Mouse (Mus musculus): ENCODE results near the gene Fitm1. TPM values are rescaled to one million over a fixed set of nuclear protein-coding genes. Genes with fewer than 3 reads are reported as not detected.

Gene Fitm1
- polyA plus RNA-seq, 1 experiment from 2014 or later, result 107 TPM

GRCm38 (mm10) chr14:55596036-55596690 is 20.7 kb downstream of the Fitm1 start:
- ATAC-seq (replicated peaks; ENCODE audit: insufficient number of reproducible peaks, low FRiP score, low TSS enrichment), result no peak
- Histone ChIP-seq H3K27me3 (ENCODE audit: control insufficient read depth, insufficient read depth, low read length) (no peaks in the 10 kb centered on the region), H3K36me3 (ENCODE audit: control insufficient read depth, insufficient read depth, low read length) (peaks cover 34% of the 10 kb centered on the region), H3K27ac (ENCODE audit: low read depth, low read length) (no peak overlapping the region), H3K4me3 (ENCODE audit: low read depth, low read length) (no peak overlapping the region), H3K4me2 (no peak overlapping the region), H3K9ac (ENCODE audit: low read depth, low read length) (no peak overlapping the region), H3K9me3 (replicated peaks; ENCODE audit: control insufficient read depth, low read length) (no peaks in the 10 kb centered on the region), H3K4me1 (ENCODE audit: control insufficient read depth, insufficient read depth, low read length) (peaks cover 13% of the 10 kb centered on the region)
- 76% methylated on average over 13 of the region's 13 CpGs for WGBS (ENCODE audit: insufficient replicate concordance)

DNA sequence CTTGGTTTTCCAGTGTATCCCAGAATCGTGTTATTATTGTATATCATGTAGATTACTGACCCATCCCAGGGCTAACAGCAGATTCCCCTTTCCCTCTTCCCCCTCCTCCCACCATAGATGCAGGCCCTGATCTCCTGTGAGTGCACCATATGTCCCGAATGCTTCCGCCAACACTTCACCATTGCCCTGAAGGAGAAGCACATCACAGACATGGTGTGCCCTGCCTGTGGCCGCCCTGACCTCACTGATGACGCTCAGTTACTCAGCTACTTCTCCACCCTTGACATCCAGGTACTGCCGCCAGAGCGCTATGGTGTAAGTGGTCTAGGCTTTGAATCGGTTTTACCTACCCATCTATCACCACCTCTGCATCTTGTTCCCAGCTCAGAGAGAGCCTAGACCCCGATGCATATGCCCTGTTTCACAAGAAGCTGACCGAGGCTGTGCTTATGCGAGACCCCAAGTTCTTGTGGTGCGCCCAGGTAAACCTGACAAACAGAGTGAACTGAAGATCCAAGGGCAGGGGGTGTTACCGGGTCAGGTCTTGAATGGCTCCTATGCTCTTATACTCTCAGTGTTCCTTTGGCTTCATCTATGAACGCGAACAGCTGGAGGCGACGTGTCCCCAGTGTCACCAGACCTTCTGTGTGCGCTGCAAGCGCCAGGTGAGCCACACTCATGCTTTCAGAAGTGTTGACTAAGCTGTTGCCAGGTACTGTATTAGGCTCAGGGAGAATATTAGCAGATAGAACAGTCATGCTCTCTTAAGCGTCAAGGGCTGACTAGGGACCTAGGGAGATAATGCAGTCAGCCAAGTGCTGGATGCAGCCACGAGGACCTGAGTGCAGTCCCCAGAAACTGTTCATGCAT is 23.3 kb downstream of the Fitm1 start:
- no peak for ATAC-seq (replicated peaks; ENCODE audit: insufficient number of reproducible peaks, low FRiP score, low TSS enrichment)
- Histone ChIP-seq H3K9me3 (replicated peaks; ENCODE audit: control insufficient read depth, low read length) (no peaks in the 10 kb centered on the region), H3K4me2 (no peak overlapping the region), H3K36me3 (ENCODE audit: control insufficient read depth, insufficient read depth, low read length) (peaks cover 49% of the 10 kb centered on the region), H3K9ac (ENCODE audit: low read depth, low read length) (no peak overlapping the region), H3K27me3 (ENCODE audit: control insufficient read depth, insufficient read depth, low read length) (no peaks in the 10 kb centered on the region), H3K4me3 (ENCODE audit: low read depth, low read length) (no peak overlapping the region), H3K27ac (ENCODE audit: low read depth, low read length) (no peak overlapping the region), H3K4me1 (ENCODE audit: control insufficient read depth, insufficient read depth, low read length) (peaks cover 5% of the 10 kb centered on the region; the same call in 1 of the 2 replicates)
- WGBS (ENCODE audit: insufficient replicate concordance), result 93% methylated on average over 21 of the region's 21 CpGs

GRCm38 (mm10) chr14:55603271-55603632 is 27.8 kb downstream of the Fitm1 start, which contains the start of gene Irf9:
Irf9 (plus strand) TSS chr14:55603571.
- peaks cover 38% of the 10 kb centered on the region for H3K36me3 ChIP-seq (ENCODE audit: control insufficient read depth, insufficient read depth, low read length)
- peak within 1 kb of the TSS; percentile 85 for H3K27ac ChIP-seq (ENCODE audit: low read depth, low read length)
- no peak for ATAC-seq (replicated peaks; ENCODE audit: insufficient number of reproducible peaks, low FRiP score, low TSS enrichment)
- peak within 1 kb of the TSS; percentile 76 for H3K9ac ChIP-seq (ENCODE audit: low read depth, low read length)
- peaks cover 11% of the 10 kb centered on the region; the same call in 1 of the 2 replicates for H3K4me1 ChIP-seq (ENCODE audit: control insufficient read depth, insufficient read depth, low read length)
- 89% methylated on average over 7 of the region's 7 CpGs for WGBS (ENCODE audit: insufficient replicate concordance)
- H3K27me3 ChIP-seq (ENCODE audit: control insufficient read depth, insufficient read depth, low read length), result no peaks in the 10 kb centered on the region
- no peaks in the 10 kb centered on the region for H3K9me3 ChIP-seq (replicated peaks; ENCODE audit: control insufficient read depth, low read length)
- H3K4me2 ChIP-seq, result peak within 1 kb of the TSS; percentile 74
- H3K4me3 ChIP-seq (ENCODE audit: low read depth, low read length), result peak within 1 kb of the TSS; percentile 40

- 16% methylated on average over 19 of the region's 19 CpGs for WGBS (ENCODE audit: insufficient replicate concordance)
- ATAC-seq (replicated peaks; ENCODE audit: insufficient number of reproducible peaks, low FRiP score, low TSS enrichment), result peak; percentile 84
- peaks cover 36% of the 10 kb centered on the region for H3K36me3 ChIP-seq (ENCODE audit: control insufficient read depth, insufficient read depth, low read length)
- H3K27ac ChIP-seq (ENCODE audit: low read depth, low read length), result peak overlapping the region; percentile 85
- H3K4me1 ChIP-seq (ENCODE audit: control insufficient read depth, insufficient read depth, low read length), result peaks cover 11% of the 10 kb centered on the region; the same call in 1 of the 2 replicates
- no peaks in the 10 kb centered on the region for H3K27me3 ChIP-seq (ENCODE audit: control insufficient read depth, insufficient read depth, low read length)
- H3K9me3 ChIP-seq (replicated peaks; ENCODE audit: control insufficient read depth, low read length), result no peaks in the 10 kb centered on the region
- H3K4me2 ChIP-seq, result peak overlapping the region; percentile 74
- H3K9ac ChIP-seq (ENCODE audit: low read depth, low read length), result peak overlapping the region; percentile 76
- H3K4me3 ChIP-seq (ENCODE audit: low read depth, low read length), result peak overlapping the region; percentile 40
These were observed 28.5 kb downstream of the Fitm1 start for GRCm38 (mm10) chr14:55603633-55604576.

DNA sequence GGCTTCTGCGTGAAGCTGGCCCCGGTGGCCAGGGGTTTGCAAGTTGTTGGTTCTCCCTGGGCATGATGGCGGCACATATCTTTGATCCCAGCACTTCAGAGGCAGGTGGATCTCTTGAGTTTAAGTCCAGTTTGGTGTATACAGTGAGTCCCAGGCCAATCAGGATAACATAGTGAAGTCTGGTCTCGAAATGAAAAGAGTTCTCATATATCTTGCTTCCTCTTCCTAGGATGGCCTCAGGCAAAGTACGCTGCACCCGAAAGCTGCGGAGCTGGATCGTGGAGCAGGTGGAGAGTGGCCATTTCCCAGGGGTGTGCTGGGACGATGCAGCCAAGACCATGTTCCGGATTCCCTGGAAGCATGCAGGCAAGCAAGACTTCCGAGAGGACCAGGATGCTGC is 29.4 kb downstream of the Fitm1 start:
- Histone ChIP-seq H3K4me2 (no peak overlapping the region; the same call in 1 of the 2 replicates), H3K9ac (ENCODE audit: low read depth, low read length) (no peak overlapping the region), H3K9me3 (replicated peaks; ENCODE audit: control insufficient read depth, low read length) (no peaks in the 10 kb centered on the region), H3K4me3 (ENCODE audit: low read depth, low read length) (no peak overlapping the region), H3K27ac (ENCODE audit: low read depth, low read length) (no peak overlapping the region), H3K4me1 (ENCODE audit: control insufficient read depth, insufficient read depth, low read length) (peaks cover 11% of the 10 kb centered on the region; the same call in 1 of the 2 replicates), H3K27me3 (ENCODE audit: control insufficient read depth, insufficient read depth, low read length) (no peaks in the 10 kb centered on the region), H3K36me3 (ENCODE audit: control insufficient read depth, insufficient read depth, low read length) (peaks cover 34% of the 10 kb centered on the region)
- WGBS (ENCODE audit: insufficient replicate concordance), result 94% methylated on average over 11 of the region's 11 CpGs
- no peak for ATAC-seq (replicated peaks; ENCODE audit: insufficient number of reproducible peaks, low FRiP score, low TSS enrichment)

DNA sequence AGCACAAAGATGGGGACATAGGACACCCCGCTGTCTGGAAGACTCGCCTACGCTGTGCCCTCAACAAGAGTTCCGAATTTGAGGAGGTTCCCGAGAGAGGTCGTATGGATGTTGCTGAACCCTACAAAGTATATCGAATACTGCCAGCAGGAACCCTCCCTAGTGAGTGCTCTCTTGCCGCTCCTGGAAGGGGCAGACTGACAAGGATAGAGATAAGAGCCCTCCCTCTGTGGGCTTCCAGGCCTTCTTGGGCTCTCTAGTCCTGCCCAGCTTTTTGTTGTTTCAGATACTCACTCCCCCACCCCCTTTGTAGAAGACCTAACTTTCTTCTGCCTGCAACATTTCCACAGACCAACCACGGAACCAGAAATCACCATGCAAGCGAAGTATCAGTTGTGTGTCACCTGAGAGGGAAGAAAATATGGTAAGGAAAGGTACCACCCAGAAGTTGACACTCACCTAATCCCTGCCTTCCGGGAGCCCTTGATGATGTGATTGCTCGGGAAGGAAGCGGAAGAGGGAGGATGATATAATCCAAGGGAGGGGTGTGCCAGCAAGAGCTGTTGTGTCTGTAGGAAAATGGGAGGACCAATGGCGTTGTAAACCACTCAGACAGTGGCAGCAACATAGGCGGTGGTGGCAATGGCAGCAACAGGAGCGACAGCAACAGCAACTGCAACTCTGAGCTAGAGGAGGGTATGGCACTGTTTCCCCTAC is 30.5 kb downstream of the Fitm1 start:
- WGBS (ENCODE audit: insufficient replicate concordance), result 77% methylated on average over 16 of the region's 16 CpGs
- ATAC-seq (replicated peaks; ENCODE audit: insufficient number of reproducible peaks, low FRiP score, low TSS enrichment), result no peak
- H3K4me1 ChIP-seq (ENCODE audit: control insufficient read depth, insufficient read depth, low read length), result peaks cover 11% of the 10 kb centered on the region; the same call in 1 of the 2 replicates
- H3K4me2 ChIP-seq, result no peak overlapping the region
- H3K9me3 ChIP-seq (replicated peaks; ENCODE audit: control insufficient read depth, low read length), result no peaks in the 10 kb centered on the region
- no peak overlapping the region for H3K27ac ChIP-seq (ENCODE audit: low read depth, low read length)
- H3K4me3 ChIP-seq (ENCODE audit: low read depth, low read length), result no peak overlapping the region
- no peaks in the 10 kb centered on the region for H3K27me3 ChIP-seq (ENCODE audit: control insufficient read depth, insufficient read depth, low read length)
- peaks cover 32% of the 10 kb centered on the region for H3K36me3 ChIP-seq (ENCODE audit: control insufficient read depth, insufficient read depth, low read length)
- H3K9ac ChIP-seq (ENCODE audit: low read depth, low read length), result no peak overlapping the region

GRCm38 (mm10) chr14:55608339-55608738 is 32.9 kb downstream of the Fitm1 start:
- no peak overlapping the region for H3K4me3 ChIP-seq (ENCODE audit: low read depth, low read length)
- H3K27me3 ChIP-seq (ENCODE audit: control insufficient read depth, insufficient read depth, low read length), result no peaks in the 10 kb centered on the region
- ATAC-seq (replicated peaks; ENCODE audit: insufficient number of reproducible peaks, low FRiP score, low TSS enrichment), result no peak
- H3K4me1 ChIP-seq (ENCODE audit: control insufficient read depth, insufficient read depth, low read length), result peaks cover 14% of the 10 kb centered on the region; the same call in 1 of the 2 replicates
- H3K36me3 ChIP-seq (ENCODE audit: control insufficient read depth, insufficient read depth, low read length), result peaks cover 17% of the 10 kb centered on the region
- 87% methylated on average over 6 of the region's 6 CpGs for WGBS (ENCODE audit: insufficient replicate concordance)
- no peak overlapping the region for H3K4me2 ChIP-seq
- no peaks in the 10 kb centered on the region for H3K9me3 ChIP-seq (replicated peaks; ENCODE audit: control insufficient read depth, low read length)
- H3K9ac ChIP-seq (ENCODE audit: low read depth, low read length), result no peak overlapping the region
- H3K27ac ChIP-seq (ENCODE audit: low read depth, low read length), result no peak overlapping the region
